Mouse (Mus musculus) megakaryocyte, embryonic 14.5 days (primary cell): ENCODE measurements around the gene Mamld1.

ENCODE experiments used
- FLI1 ChIP-seq: IDR thresholded peaks from 2 replicates; pipeline ENCODE4 v1.6.1; 2012; ENCODE audit warnings: low read length, inconsistent platforms, mixed read lengths
- GATA1 ChIP-seq: IDR thresholded peaks from 3 replicates; pipeline ENCODE4 v1.6.1; 2012; ENCODE audit warnings: mixed read lengths, low read length, inconsistent platforms, borderline replicate concordance

DNA sequence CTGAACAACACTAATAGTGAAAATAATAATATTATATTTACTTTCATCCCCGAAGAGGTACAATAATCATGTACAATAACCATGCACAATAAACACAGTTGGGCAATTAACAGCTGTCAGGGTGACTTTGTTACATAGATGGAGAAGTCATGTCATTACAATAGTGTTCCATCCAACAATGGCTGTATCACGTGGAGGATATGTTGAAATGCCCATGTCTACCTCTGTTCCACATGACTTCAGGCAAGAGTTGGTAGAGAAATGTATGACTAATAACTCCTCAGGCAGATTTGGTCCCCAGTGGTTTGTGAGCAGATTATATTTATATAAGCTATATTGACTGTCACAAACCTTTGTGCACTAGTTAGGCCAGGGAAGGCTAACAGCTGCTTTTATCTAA lies 154.7 kb downstream of the Mamld1 start:
- TF ChIP-seq GATA1, result no peak
- no peak for TF ChIP-seq FLI1
